Mouse (Mus musculus): ENCODE data around the gene Ly6c1. TPM values are rescaled to one million over a fixed set of nuclear protein-coding genes. Genes with fewer than 3 reads are reported as not detected.
"Not testable (repeated sequence)": the region's sequence is repeated elsewhere in the genome, so short reads cannot be mapped to it uniquely, and the experiment has no call there.

The Ly6c1 gene
- polyA plus RNA-seq, 1 experiment from 2014 or later = 2.2 TPM

- not testable (repeated sequence) for H3K27me3 ChIP-seq (ENCODE audit: low read depth, poor library complexity, severe bottlenecking); H3K36me3 ChIP-seq; H3K27ac ChIP-seq; DNase-seq (ENCODE audit: low spot score); H3K9me3 ChIP-seq (replicated peaks); H3K4me1 ChIP-seq; H3K4me3 ChIP-seq
- WGBS = 73% methylated on average over 8 of the region's 10 CpGs
Observed at GRCm38 (mm10) chr15:75021020-75021759, 27.4 kb downstream of the Ly6c1 start.

GRCm38 (mm10) chr15:75019446-75019845 lies 29.2 kb downstream of the Ly6c1 start:
- H3K27me3 ChIP-seq (ENCODE audit: low read depth, poor library complexity, severe bottlenecking); H3K27ac ChIP-seq; H3K4me3 ChIP-seq; H3K36me3 ChIP-seq; DNase-seq (ENCODE audit: low spot score); H3K9me3 ChIP-seq (replicated peaks); H3K4me1 ChIP-seq: not testable (repeated sequence)
- 45% methylated on average over 2 of the region's 2 CpGs for WGBS

Other genes with a start within 250 kb of the Ly6c1 start
- gene Gml2, start 229.8 kb downstream of the Ly6c1 start, polyA plus RNA-seq (2016; fragmentation: Nextera tagmentation; extraction: Ambion mirVana) = not detected in 2 replicates
- gene 2010109I03Rik, start 151.8 kb downstream of the Ly6c1 start, polyA plus RNA-seq (2016; fragmentation: Nextera tagmentation; extraction: Ambion mirVana) = not detected in 2 replicates
- not detected in 2 replicates for gene Ly6i, start 65.4 kb downstream of the Ly6c1 start, polyA plus RNA-seq (2016; fragmentation: Nextera tagmentation; extraction: Ambion mirVana)
- 1.8 and 2.8 TPM in 2 replicates for gene Ly6a, start 50.8 kb downstream of the Ly6c1 start, polyA plus RNA-seq (2016; fragmentation: Nextera tagmentation; extraction: Ambion mirVana)
- gene Ly6c2, start 63.1 kb upstream of the Ly6c1 start, polyA plus RNA-seq (2016; fragmentation: Nextera tagmentation; extraction: Ambion mirVana) = not detected in 2 replicates
- gene Ly6g, start 106.4 kb upstream of the Ly6c1 start, polyA plus RNA-seq (2016; fragmentation: Nextera tagmentation; extraction: Ambion mirVana) = not detected in 2 replicates
- not detected in 2 replicates for gene BC025446, start 167.5 kb upstream of the Ly6c1 start, polyA plus RNA-seq (2016; fragmentation: Nextera tagmentation; extraction: Ambion mirVana)
- gene Ly6f, start 219.6 kb upstream of the Ly6c1 start, polyA plus RNA-seq (2016; fragmentation: Nextera tagmentation; extraction: Ambion mirVana) = 0.18 TPM in 1 of 2 replicates, not detected in the other

All from limb, embryonic 10.5 days (tissue).